Mouse (Mus musculus): Measurements from ENCODE around the gene Ptma.

DNA sequence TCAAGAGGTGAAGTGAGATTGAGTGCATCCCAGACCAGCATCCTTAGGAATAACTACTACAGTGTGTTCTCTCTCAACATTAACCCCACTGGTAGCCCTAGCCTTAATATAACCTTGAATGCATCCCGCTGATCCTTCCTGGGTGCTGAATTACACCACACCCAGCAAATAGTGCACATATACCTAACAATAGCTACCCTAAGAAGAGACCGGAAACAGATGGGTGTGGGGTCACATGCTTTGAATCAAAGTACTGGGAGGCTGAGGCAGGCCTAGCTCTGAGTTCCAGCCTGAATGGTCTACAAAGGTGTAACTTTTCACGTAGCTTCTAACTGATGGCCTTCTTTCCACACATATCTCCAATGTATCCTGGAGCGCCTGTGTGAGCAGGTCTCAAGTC lies 37.8 kb upstream of the Ptma start:
- no peak for TF ChIP-seq CTCF (IDR thresholded peaks at IDR 0.05; ENCODE audit: borderline replicate concordance, insufficient read depth, low read length)
- TF ChIP-seq POLR2A (IDR thresholded peaks at IDR 0.05; ENCODE audit: low read depth, low read length), result peak; percentile 36
